Mouse (Mus musculus) liver, embryonic 11.5 days (tissue): Measurements from ENCODE around the gene Rpl11. TPM values are rescaled to one million over a fixed set of nuclear protein-coding genes. Genes with fewer than 3 reads are reported as not detected.
A peak's percentile ranks its signal among the peaks of the same experiment; 100 is the strongest.

ENCODE experiments used
- ATAC-seq: fragments of 200-750 bp; cut with Nextera tagmentation; replicated peaks from 2 replicates; pipeline ENCODE4 v1.8.0; 2017; ENCODE audit warnings: moderate number of reproducible peaks, mild to moderate bottlenecking, moderate TSS enrichment, moderate library complexity; ENCODE audit not compliant: low FRiP score
- DNase-seq: peaks from one replicate; pipeline ENCODE4 v3.0.0-alpha.2; 2017; ENCODE audit warnings: low spot score
- H3K27ac ChIP-seq: fragments of 300-500 bp; sonication (generic); 2 replicates; pipeline ENCODE4 v1.5.1; 2014; ENCODE audit warnings: mild to moderate bottlenecking, low read depth, low read length, control low read depth
- H3K27me3 ChIP-seq: fragments of 300-500 bp; sonication (generic); replicated peaks from 2 replicates; pipeline ENCODE4 v1.6.1; 2014; ENCODE audit warnings: low read length, mixed read lengths; ENCODE audit not compliant: control insufficient read depth, insufficient read depth
- H3K36me3 ChIP-seq: fragments of 300-500 bp; sonication (generic); 2 replicates; pipeline ENCODE4 v1.6.1; 2014; ENCODE audit warnings: mild to moderate bottlenecking, low read length, moderate library complexity, mixed read lengths; ENCODE audit not compliant: control insufficient read depth, insufficient read depth
- H3K4me1 ChIP-seq: fragments of 300-500 bp; sonication (generic); replicated peaks from 2 replicates; pipeline ENCODE4 v1.6.1; 2014; ENCODE audit warnings: low read length, mixed read lengths; ENCODE audit not compliant: control insufficient read depth, insufficient read depth
- H3K4me2 ChIP-seq: fragments of 300-500 bp; sonication (generic); 2 replicates; pipeline ENCODE4 v1.6.1; 2014; ENCODE audit warnings: mild to moderate bottlenecking, control low read depth, moderate library complexity
- H3K4me3 ChIP-seq: fragments of 300-500 bp; sonication (generic); 2 replicates; pipeline ENCODE4 v1.5.1; 2014; ENCODE audit warnings: low read depth, low read length, control low read depth
- H3K9ac ChIP-seq: fragments of 300-500 bp; sonication (generic); 2 replicates; pipeline ENCODE4 v1.6.1; 2014; ENCODE audit warnings: low read depth, low read length, control low read depth
- H3K9me3 ChIP-seq: fragments of 300-500 bp; sonication (generic); 2 replicates; pipeline ENCODE4 v1.6.1; 2016; ENCODE audit warnings: low read length, inconsistent platforms, mixed read lengths; ENCODE audit not compliant: control insufficient read depth
- WGBS: fragments of 180-500 bp; shearing (Covaris S2); extraction: QIAGEN DNeasy Blood & Tissue Kit; methylation state at CpG from one replicate; pipeline ENCODE4 v1.1.7; 2014; 5-methylcytosine and 5-hydroxymethylcytosine counted together
- polyA plus RNA-seq: library from polyadenylated mRNA; unstranded; fragments of >200 nt; fragmentation: Nextera tagmentation; extraction: Ambion mirVana; gene quantifications from 2 replicates; pipeline ENCODE4 v1.2.1, GENCODE M21; 2014

The Rpl11 gene
- polyA plus RNA-seq, 1 experiment from 2014 or later, result 611 TPM

GRCm38 (mm10) chr4:136006821-136007220, 46.4 kb downstream of the Rpl11 start:
- DNase-seq, result no peak
- Histone ChIP-seq H3K27ac (no peak overlapping the region), H3K4me3 (no peak overlapping the region), H3K9ac (no peak overlapping the region), H3K9me3 (no peaks in the 10 kb centered on the region), H3K27me3 (no peaks in the 10 kb centered on the region), H3K36me3 (peaks cover 71% of the 10 kb centered on the region), H3K4me2 (no peak overlapping the region), H3K4me1 (no peaks in the 10 kb centered on the region)
- ATAC-seq, result no peak
- 86% methylated on average over 3 of the region's 3 CpGs for WGBS

- Histone ChIP-seq H3K36me3 (peaks cover 59% of the 10 kb centered on the region), H3K27me3 (no peaks in the 10 kb centered on the region), H3K4me3 (no peak overlapping the region), H3K9me3 (no peaks in the 10 kb centered on the region), H3K4me1 (no peaks in the 10 kb centered on the region), H3K27ac (no peak overlapping the region), H3K9ac (no peak overlapping the region), H3K4me2 (no peak overlapping the region)
- DNase-seq (no peak), ATAC-seq (no peak)
- 79% methylated on average over 2 of the region's 2 CpGs for WGBS
Observed at GRCm38 (mm10) chr4:136004921-136005320, 48.3 kb downstream of the Rpl11 start.

GRCm38 (mm10) chr4:136004107-136004675, 49.0 kb downstream of the Rpl11 start:
- no peak overlapping the region for H3K9ac ChIP-seq
- no peaks in the 10 kb centered on the region for H3K4me1 ChIP-seq
- no peaks in the 10 kb centered on the region for H3K9me3 ChIP-seq
- no peak overlapping the region for H3K4me2 ChIP-seq
- DNase-seq (no peak), ATAC-seq (no peak)
- peaks cover 53% of the 10 kb centered on the region for H3K36me3 ChIP-seq
- 89% methylated on average over 5 of the region's 5 CpGs for WGBS
- no peak overlapping the region for H3K27ac ChIP-seq
- no peaks in the 10 kb centered on the region for H3K27me3 ChIP-seq
- H3K4me3 ChIP-seq, result no peak overlapping the region

- H3K9ac ChIP-seq, result no peak overlapping the region
- H3K9me3 ChIP-seq, result no peaks in the 10 kb centered on the region; the same call in 1 of the 2 replicates
- DNase-seq (no peak), ATAC-seq (no peak)
- H3K4me3 ChIP-seq, result no peak overlapping the region
- no peak overlapping the region for H3K4me2 ChIP-seq
- no peak overlapping the region for H3K27ac ChIP-seq
- H3K27me3 ChIP-seq, result no peaks in the 10 kb centered on the region
- 79% methylated on average over 4 of the region's 4 CpGs for WGBS
- H3K36me3 ChIP-seq, result no peaks in the 10 kb centered on the region
- no peaks in the 10 kb centered on the region for H3K4me1 ChIP-seq
Observed at GRCm38 (mm10) chr4:135995118-135995517, 58.1 kb downstream of the Rpl11 start.

- Histone ChIP-seq H3K36me3 (no peaks in the 10 kb centered on the region), H3K9me3 (no peaks in the 10 kb centered on the region; the same call in 1 of the 2 replicates), H3K9ac (no peak overlapping the region), H3K4me1 (no peaks in the 10 kb centered on the region), H3K4me2 (no peak overlapping the region), H3K27me3 (no peaks in the 10 kb centered on the region), H3K4me3 (no peak overlapping the region), H3K27ac (no peak overlapping the region)
- no peak for DNase-seq
- 94% methylated on average over 6 of the region's 6 CpGs for WGBS
- no peak for ATAC-seq
Observed at GRCm38 (mm10) chr4:135993941-135994340, 59.3 kb downstream of the Rpl11 start.

- H3K36me3 ChIP-seq, result peaks cover 14% of the 10 kb centered on the region
- no peaks in the 10 kb centered on the region for H3K9me3 ChIP-seq
- H3K4me1 ChIP-seq, result peaks cover 21% of the 10 kb centered on the region
- peak overlapping the region; percentile 85 for H3K27ac ChIP-seq
- DNase-seq, result no peak
- peak overlapping the region; percentile 99 for H3K9ac ChIP-seq
- no peak for ATAC-seq
- 68% methylated on average over 9 of the region's 9 CpGs for WGBS
- peak overlapping the region; percentile 87 for H3K4me2 ChIP-seq
- H3K27me3 ChIP-seq, result no peaks in the 10 kb centered on the region
- H3K4me3 ChIP-seq, result peak overlapping the region; percentile 77
Observed at GRCm38 (mm10) chr4:135987714-135988113, 65.5 kb downstream of the Rpl11 start.

- Histone ChIP-seq H3K9me3 (no peaks in the 10 kb centered on the region), H3K9ac (peak within 1 kb of the TSS; percentile 99), H3K27me3 (no peaks in the 10 kb centered on the region), H3K4me1 (peaks cover 21% of the 10 kb centered on the region), H3K4me2 (peak within 1 kb of the TSS; percentile 87), H3K4me3 (peak within 1 kb of the TSS; percentile 77), H3K27ac (peak within 1 kb of the TSS; percentile 85), H3K36me3 (peaks cover 15% of the 10 kb centered on the region)
- WGBS, result under 1% methylated on average over 63 of the region's 81 CpGs
- DNase-seq (peak; percentile 95), ATAC-seq (peak; percentile 87)
Observed at GRCm38 (mm10) chr4:135986943-135987710, 66.1 kb downstream of the Rpl11 start, which contains the start of gene Pithd1. Gene Pithd1, minus strand, starts transcription at chr4:135987264.

- peak overlapping the region; percentile 87 for H3K4me2 ChIP-seq
- 8% methylated on average over 23 of the region's 23 CpGs for WGBS
- H3K27ac ChIP-seq, result peak overlapping the region; percentile 85
- ATAC-seq (no peak), DNase-seq (peak; percentile 64)
- H3K4me1 ChIP-seq, result peaks cover 21% of the 10 kb centered on the region
- H3K9me3 ChIP-seq, result no peaks in the 10 kb centered on the region
- H3K27me3 ChIP-seq, result no peaks in the 10 kb centered on the region
- peak overlapping the region; percentile 99 for H3K9ac ChIP-seq
- H3K36me3 ChIP-seq, result peaks cover 15% of the 10 kb centered on the region
- peak overlapping the region; percentile 77 for H3K4me3 ChIP-seq
Observed at GRCm38 (mm10) chr4:135986301-135986942, 66.8 kb downstream of the Rpl11 start.
